Mouse (Mus musculus) c-Kit-positive CD71-negative TER-119-negative erythroid progenitor cells, embryonic 14.5 days (primary cell): ENCODE data around the gene Dennd6b.

ENCODE experiments used
- DNase-seq: peaks from one replicate; pipeline ENCODE4 v3.0.0-alpha.2; 2013; ENCODE audit warnings: low read depth

Dennd6b gene

DNA sequence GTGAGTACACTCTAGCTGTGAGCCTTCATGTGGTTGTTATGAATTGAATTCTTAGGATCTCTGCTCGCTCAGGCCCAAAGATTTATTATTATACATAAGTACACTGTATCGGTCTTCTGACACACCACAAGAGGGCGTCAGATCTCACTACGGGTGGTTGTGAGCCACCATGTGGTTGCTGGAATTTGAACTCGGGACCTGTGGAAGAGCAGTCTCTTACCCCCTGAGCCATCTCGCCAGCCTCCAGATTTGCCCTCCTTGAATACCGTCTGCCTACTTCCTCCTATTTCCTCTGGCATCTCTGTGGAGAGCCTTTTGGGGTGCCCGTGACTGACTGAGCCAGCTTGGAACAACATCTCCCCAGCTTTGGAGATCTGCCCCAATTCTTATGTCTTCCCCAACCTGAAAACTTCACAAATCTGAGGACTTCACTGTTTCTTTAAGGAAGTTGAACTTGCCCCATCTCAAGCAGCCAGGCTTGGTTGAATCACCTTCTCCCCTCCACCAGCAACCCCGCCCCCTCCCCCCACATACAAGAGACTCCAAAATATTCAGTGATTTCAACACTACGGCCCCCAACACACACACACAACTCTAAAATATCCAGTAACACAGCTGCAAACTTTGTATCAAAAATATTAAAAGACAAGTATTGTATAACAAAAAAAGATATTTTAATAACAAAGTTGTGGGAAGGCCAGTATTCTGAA, 14.6 kb downstream of the Dennd6b start:
- no peak for DNase-seq

DNA sequence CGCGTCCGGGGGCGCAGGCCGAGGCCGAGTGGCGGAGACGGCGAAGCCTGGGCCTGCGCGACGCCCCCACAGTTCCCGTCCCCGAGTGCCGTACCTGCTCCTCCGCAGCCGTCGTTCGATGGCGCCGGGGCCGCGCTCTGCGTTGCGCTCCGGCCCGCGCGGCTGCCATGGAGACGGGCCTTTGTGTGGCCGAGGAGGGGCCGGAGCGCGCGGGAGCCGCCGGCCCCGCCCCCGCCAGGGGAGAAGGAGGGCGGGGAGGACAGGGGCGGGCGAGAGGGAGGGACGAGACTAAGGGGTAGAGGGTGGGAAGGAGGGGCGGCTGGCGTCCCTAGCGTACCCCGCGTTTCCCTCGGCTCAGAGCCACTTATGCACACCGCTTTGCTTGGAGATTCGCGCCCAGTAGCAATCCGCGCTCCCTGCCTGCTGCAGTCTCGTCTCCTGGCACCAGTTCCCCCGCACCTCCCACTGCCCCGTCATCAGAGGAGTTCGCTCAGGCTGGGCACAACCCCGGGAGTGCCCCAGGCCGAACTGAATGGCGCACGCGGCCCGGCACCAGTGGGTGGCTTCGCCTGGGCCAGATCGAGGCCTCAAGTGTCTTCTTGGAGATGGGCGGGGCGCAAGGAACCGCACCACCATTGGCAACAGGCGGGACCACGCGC, 15.6 kb downstream of the Dennd6b start, which contains the start of gene Plxnb2:
TSS of gene Plxnb2 (minus strand) at position 218 of the 659 bp plus-strand sequence.
- DNase-seq = no peak

DNA sequence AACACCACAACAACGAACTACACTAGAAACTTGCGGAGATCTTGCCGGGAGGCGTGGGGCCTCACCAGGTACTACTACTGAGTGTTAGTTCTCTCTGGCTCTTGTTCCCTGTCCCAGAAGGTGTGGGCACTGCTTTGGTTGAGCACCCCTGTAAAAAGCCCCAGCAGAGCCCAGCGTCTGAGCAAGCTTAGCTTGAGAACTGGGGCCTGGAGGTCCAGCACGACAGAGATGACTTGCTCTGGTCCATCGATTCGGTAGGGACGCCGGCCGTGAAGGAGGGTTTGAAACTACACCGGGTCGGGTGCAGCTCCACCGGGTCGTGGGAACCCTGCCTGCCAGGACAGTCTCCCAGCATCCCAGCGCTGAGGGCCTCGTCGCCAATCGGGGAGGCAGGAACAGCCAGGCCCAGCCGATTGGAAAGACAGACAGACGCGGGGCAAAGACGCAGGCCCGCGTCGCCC, 16.2 kb downstream of the Dennd6b start:
- no peak for DNase-seq

DNA sequence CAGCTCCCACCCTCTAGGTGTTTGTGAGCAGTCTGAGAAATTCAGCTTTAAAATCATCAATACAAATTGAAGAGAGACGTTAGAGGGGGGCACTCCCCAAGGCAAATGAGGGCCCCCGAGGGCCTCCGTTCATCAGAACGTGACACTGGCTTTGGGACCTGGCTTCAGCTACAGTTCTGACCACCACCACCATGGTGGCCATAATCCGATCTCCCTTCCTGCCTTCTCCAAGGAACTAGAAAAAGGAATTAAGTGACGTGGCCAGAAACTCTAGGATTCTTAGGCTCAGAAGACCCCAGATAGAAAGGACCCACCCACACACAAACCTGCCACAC, 16.7 kb downstream of the Dennd6b start:
- DNase-seq = no peak

DNA sequence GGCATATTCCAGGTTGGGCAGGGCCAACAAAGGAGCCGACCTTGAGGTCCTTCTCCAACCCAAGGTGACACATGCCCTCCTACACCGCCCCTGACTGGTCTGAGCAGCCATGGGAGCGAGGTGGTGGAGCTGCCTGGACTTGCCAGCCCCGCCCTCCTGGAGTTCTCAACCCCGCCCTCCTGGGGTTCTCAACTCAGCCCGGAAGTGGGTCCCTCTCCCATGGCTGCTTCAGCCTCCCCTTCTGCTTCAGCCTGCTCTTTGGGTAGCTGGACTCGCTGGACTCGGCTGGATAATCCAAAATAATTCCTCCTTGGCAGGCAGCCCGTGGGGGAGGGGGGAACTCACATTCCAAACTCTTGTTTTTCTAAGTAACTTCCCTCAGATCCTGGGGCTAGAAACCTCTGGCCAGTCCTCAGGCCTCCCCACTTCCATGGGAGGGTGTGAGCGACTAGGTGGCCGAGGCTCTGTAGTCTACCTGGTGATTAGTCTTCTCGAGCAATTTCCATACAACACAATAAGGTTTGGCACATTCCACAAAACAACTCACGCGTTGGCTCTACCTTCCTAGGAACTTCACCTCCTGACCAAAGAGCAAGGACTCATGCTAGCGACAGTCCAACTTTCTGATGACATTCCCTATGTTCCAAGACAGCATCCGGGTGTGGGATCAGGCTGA, 17.2 kb downstream of the Dennd6b start:
- no peak for DNase-seq

DNA sequence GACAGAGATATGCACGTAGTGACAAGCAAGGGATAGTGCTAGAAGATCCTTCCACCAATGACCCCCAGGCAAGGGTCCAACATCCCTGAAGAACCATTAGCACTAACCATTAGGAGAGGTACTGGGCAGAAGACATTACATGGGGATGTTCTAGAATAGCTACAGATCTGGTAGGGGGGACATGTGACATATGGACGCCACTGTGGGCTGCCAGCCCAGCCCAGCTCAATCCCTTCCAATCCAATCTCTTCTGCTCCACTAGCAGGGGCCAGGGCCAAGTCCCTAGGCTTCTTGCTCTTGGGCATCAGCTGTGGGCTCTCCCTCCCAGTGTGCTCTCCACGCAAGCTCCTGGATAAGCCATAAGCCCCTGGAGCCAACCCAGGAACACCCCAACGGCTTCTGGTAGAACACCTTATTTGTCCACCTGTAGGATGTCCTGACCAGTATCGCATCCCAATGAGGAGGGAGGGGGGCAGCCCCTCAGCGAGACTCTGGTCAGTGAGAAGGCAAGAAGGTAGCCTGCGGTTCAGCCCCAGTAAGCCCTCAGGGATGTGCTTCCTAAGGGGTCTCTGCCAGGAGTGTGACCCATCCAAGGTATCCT, 17.9 kb downstream of the Dennd6b start:
- no peak for DNase-seq

DNA sequence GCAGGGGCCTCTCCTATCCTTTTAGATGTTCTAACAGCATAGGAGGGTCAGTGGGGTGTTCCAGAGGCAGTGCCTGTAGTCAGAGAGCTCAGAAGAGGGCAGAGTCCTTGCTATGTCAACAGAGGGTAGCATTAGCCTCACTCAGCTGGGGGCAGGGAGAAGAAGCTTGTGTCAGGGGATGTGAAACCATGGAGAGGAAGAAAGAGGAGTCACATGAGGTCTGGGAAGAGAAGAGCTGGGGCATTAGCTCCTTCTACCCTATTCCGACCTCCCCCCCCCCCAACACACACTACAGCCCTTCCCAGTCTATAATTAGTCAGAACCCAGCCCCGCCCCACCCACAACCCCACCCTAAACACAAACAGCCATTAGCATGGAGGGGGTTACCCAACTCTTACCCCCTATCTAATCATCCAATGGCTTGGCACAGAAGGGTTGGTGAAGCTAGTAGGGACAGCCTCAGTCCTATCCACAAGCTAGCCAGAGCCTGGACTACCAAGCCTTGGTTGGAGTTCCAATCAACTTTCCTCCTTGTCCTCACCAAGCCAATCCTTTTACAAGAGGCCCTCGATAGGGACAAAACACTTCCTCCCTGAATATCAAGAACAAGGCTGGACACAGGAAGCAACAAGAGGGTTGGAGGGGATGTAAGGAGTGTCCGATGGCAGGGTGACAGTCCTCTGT, 18.6 kb downstream of the Dennd6b start:
- no peak for DNase-seq

DNA sequence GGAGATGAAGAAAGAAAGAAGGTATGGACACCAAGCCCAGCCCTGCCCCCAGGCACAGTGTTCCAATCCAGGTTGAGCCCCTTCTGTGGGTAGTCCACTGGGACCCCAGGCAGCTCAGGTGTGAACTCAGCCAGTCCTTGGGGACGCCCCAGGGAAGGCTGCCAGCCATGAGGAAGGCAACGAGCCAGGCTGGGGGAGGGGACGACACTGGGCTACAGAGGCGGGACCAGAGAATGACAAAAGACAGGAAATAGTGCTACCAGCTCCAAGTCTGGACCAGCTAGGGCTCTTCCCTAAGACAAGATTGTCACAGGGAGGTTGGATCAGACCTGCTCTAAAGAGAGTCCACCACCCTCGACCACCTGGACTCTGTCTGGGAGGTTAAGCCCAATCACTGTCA, 19.2 kb downstream of the Dennd6b start:
- DNase-seq = no peak

DNA sequence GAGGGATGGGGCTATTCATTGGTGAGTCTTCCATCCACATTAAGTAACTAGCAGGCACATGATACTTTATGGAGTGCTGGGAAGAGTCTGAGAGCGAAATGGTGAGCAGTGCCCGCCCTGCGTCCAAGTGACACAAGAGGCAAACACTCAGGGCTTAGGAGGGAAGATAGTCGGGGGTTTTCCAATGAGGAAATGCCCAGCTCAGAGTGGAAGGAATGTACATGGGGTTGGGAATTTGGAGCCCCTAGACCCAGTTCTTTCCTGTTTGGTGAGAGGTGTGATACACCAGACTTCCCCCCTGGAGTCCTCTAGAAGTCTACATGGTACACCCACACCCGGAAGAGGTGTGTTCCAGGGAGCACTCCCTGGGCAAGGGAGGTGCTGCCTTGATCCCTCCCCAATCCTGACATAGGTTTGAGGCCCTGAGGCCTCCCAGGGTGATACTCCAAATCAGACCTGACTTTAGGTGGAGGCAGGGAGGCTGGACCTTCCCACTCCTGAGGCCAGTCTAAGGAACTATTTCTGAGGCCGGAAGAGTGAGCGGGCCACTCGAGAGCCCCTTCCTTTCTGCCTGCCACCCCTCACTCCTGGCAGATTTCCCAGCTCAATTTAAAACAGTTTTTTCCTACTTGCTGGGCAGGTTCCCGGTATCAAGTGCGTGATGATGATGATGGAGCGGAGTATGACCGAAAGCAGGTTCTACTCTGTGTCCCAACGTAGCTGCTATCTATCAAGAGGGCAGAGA, 20.7 kb downstream of the Dennd6b start:
- no peak for DNase-seq

DNA sequence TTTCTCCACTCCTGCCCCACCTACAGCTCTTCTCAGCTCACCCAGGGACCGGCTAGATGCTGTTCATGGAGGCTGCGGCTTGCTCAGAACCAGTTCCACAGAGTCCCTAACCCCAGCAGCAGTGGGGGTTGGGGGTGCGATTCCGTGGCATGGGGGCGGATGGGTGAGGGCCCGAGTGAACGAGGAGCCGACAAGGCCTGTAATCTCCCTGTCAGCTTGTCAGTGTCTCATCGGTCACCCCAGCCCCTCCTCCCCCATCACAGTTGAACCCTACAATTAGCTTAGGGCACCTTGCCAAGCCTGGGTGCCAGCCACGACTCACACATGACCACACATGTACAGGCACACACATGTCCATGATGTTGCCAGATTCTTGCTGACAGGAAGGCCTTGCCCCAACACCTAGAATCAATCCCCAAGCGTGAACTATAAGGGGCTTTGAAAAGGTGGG, 21.4 kb downstream of the Dennd6b start:
- no peak for DNase-seq

DNA sequence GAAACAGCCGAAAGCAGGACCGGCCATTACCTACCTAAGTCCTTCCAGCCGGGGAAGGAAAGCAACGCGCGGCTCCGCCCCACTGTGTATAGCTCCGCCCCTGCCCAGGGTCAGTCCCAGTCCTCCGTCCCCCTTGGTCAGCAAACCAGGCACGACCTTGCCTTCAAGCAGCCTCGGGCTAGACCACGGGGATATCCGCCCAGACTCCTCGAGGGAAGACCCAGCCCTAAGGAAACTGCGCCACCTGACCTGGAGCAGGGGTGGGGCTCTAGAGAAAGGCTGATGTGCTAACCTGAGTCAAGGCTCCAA, 22.4 kb downstream of the Dennd6b start:
- DNase-seq = no peak

DNA sequence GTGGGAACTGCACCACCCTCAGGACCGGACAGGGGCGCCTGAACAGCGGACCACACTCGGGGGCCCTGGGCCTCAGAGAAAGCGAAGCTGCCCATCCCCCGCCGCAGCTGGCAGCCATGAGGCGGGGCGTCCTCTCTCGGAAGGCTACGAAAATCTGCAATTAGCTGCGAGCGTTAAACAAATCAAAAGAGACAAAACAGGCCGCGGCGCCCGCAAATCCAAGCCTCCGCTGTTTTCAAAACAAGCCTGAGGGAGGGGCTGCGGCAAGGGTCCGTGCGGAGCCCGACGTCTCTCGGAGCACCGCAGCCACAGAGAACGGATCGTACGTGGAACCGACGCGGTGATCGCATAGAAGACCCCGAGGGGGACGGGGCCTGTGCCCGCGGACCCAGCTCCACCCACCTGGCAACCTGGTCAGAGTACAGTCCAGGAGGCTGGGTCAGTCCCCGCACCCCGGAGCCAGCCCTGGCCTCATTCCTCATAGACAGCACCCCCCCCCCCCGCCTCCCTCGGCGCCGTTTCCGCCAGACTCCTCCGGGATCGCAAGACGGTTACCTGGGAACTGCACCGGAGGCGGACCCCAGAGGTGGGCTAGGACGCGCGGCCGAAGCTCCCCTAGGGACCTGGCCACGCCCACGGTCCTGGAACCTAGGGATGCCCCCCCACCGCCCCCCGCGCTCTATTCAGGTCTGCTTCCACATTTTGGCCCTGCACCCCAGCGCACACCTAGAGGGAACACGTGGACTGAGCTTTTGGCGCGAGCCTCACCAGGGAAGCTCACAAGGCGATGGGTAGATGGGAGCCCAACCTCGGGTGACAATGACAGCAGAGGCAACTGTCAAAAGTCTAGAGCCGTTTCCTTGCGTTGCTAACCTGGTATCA, 23.0 kb downstream of the Dennd6b start:
- DNase-seq = no peak

DNA sequence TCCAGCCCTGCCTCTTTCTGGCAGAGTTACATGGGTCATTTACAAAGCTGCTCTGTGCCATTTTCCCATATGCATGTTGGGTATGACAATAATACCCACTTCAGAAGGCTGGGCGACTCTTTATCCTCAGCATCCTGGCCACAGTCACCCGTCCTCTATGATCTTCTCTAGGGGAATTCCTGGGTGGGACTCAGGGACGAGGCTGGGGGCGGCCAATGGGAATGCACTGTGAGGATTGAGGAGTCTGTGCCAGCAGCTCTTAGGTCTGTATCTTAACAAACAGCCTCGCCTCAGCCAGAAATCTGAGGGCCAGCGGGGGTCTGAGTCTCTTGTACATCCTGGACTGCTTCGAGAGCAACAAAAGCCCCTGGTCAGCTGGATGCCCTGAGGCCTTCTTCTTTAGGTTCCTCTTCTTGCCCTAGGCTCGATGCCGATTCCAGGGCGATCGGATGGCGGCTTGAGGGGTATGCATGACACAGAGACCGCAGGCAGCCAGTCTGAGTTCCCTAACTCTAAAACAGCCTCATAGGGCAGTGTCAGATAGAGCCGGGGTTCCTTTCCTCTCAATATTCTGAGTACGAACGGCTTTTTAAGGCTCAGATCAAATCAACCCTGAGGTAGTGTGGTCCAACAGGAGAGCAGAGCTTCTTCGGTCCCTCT, 23.9 kb downstream of the Dennd6b start:
- DNase-seq = no peak

DNA sequence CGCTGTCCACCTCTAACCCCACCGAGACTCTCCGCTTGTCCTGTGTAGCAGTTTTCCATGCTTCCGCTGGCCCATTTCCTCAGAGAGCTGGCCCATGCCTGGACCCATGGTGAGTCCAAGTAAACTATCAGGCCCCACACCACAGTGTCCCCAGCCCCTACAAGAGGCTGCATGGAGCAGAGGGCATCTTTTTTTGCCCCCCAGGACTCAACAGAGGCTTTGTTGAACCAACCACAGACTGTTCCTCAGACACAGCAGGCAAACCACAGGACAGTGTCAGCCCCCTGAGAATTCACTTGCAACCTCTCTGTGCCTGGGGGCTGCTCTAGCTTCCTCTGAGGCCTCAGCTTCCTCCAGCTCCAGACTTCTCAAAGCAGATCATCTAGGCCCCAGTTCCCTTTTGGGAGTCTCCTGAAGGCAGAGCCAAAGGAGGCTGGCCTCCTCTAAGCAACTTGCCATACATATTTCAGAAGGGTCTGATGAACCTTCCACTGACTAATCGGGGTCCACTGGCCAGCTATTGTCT, 24.7 kb downstream of the Dennd6b start:
- DNase-seq = no peak

DNA sequence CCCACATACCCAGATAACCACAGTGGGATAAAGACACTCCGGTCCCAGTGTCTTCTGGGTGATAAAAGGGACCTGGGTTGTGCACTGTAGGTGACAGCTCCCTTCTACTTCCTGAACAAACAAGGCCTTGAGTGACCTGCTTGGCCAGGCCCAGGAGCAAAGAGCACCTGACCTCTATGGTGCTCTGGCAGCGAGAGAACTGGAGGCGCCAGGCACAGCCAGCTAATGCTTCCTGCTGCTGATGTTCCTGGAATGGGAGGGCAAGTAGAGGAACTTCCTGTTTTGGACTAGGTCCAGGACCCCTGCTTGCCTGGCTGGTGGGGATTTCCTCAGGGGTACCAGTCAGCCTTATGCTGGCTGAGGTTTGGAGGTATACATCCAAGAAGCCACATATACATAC, 26.2 kb downstream of the Dennd6b start:
- DNase-seq = no peak

DNA sequence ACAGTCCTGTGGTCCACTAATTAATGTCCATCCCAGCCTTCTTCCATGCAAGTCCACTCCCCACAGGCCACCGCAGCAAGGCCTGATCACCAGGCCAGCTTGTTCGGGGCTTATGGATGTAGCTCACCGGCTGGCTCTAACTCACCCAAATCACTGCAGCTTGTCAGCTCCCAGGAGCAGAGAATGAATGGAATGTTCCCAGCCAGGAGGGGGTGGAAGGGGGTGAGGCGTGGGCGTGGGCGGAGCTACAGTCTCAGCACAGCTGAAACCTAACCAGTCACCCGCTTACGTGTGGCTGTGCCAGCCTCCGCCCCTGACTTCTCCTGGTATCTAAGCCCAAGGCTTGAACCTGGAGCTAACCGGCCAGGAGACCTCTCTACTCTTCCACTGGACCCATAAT, 26.9 kb downstream of the Dennd6b start:
- DNase-seq = no peak

DNA sequence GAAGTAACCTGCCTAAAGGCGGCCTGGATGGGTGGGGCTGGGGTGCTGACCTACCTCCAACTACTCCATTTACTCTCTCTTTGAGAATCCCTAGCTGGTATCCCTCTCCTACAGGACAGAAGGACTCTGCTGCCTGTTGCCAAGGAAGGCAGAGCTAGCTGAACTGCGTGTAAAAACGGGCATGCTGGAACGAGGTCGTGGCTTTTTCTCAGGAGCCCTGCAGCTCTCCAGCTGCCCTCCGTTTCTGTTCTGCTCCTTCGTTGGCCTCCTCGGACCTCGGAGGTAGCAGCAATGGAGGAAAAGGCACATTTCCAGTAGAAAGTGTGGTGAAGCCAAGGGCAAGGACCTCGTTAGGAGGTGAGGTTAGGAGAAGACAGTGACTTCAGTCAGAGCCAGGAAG, 27.4 kb downstream of the Dennd6b start:
- DNase-seq = no peak

DNA sequence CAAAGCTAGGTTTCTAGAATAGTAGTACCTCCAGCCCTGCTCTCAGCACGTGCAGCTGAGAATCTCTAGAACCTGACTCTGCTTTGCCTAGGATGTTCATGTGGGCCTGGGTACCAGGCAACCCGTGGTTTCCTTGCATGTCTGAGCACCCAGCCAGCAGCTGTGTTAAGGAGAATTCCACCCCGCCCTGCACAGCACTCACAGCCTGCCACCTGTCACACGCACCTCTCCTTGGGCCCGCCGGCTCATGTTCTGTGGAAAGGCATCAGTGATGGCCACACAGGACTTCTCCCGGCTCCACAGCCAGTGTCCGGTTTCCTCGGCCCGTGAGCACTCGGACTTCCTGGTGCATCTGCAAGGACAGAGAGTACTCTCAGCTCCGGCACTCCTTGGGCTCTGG, 30.8 kb downstream of the Dennd6b start:
- DNase-seq = no peak

DNA sequence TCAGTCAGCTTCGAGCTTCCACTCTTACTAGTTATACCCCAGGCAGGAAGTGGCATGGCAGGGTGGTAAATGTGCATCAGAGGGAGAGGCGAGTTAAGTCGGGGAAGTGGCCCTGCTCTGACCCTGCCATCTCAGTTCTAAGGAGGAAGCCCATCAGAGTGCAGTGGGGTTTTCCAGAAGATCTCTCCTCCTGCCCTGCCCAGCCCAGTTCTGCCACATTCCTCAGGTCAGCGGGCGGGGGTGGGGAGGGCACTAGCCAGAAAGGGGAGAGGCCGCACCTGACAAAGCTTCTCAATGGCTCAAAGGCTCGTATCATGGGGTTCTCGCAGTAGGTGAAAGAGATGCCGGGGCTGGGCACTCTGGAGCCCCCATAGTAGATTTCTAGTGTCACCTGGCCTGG, 34.9 kb downstream of the Dennd6b start:
- no peak for DNase-seq

DNA sequence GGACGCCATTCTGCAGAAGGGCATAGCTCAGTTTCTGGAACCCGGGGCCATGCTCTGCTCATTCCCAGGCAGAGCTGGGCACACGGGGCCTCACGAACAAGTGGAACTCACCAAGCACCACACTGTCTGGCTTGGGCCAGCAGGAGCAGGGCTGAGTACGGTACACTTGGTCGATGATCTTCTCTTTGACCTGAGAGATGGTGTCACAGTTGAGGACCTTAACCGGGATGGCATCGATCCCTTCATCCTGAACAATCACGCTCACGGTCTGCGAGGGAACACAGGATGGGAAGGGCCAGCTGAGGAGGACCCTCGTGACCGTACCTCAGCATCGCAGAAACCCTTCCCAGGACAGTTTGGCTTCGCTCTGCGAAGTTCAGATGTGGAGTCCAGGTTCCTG, 37.8 kb downstream of the Dennd6b start:
- DNase-seq = no peak
